Mouse (Mus musculus) cerebellum, adult 2 months (tissue): ENCODE data around the gene Stx4a. TPM values are rescaled to one million over a fixed set of nuclear protein-coding genes. Genes with fewer than 3 reads are reported as not detected.

Experiments
- DNase-seq, 2 experiments: peaks; one replicate each; pipeline ENCODE4 v3.0.0; 2021
- H3K27ac ChIP-seq: fragments of 200-500 bp; 2 replicates; pipeline ENCODE4 v1.5.1; 2012; ENCODE audit warnings: low read length, control low read depth, inconsistent platforms; ENCODE audit not compliant: insufficient read depth
- H3K27me3 ChIP-seq: fragments of 200-500 bp; 2 replicates; pipeline ENCODE4 v1.6.1; 2012; ENCODE audit warnings: inconsistent platforms, mild to moderate bottlenecking, low read length, moderate library complexity; ENCODE audit not compliant: control insufficient read depth, insufficient read depth
- H3K4me1 ChIP-seq: fragments of 200-500 bp; 2 replicates; pipeline ENCODE4 v1.6.1; 2011; ENCODE audit warnings: low read length; ENCODE audit not compliant: control insufficient read depth, insufficient read depth
- H3K4me3 ChIP-seq: fragments of 200-500 bp; replicated peaks from 2 replicates; pipeline ENCODE3; 2011; ENCODE audit warnings: mild to moderate bottlenecking, low read depth, low read length, control low read depth; ENCODE audit not compliant: insufficient read depth
- CTCF ChIP-seq: fragments of 200-500 bp; IDR thresholded peaks from 2 replicates; pipeline ENCODE4 v1.5.1; 2011; ENCODE audit warnings: low read depth, mild to moderate bottlenecking, control low read depth, low read length, moderate library complexity, borderline replicate concordance; ENCODE audit not compliant: insufficient read depth
- POLR2A ChIP-seq: fragments of 200-500 bp; IDR thresholded peaks from 2 replicates; pipeline ENCODE4 v1.6.1; 2011; ENCODE audit warnings: low read length, control low read depth, borderline replicate concordance; ENCODE audit not compliant: insufficient read depth
- WGBS: fragments of 180-500 bp; shearing (Covaris S2); methylation state at CpG from one replicate; pipeline ENCODE4 v1.1.7; 2018; 5-methylcytosine and 5-hydroxymethylcytosine counted together
- polyA plus RNA-seq: library from polyadenylated mRNA; depleted of rRNA; stranded (reverse); fragments of >200 nt; gene quantifications from 2 replicates; pipeline ENCODE4 v1.2.3, GENCODE M21; 2012

Stx4a gene
- polyA plus RNA-seq, 1 experiment: 153 TPM

DNA sequence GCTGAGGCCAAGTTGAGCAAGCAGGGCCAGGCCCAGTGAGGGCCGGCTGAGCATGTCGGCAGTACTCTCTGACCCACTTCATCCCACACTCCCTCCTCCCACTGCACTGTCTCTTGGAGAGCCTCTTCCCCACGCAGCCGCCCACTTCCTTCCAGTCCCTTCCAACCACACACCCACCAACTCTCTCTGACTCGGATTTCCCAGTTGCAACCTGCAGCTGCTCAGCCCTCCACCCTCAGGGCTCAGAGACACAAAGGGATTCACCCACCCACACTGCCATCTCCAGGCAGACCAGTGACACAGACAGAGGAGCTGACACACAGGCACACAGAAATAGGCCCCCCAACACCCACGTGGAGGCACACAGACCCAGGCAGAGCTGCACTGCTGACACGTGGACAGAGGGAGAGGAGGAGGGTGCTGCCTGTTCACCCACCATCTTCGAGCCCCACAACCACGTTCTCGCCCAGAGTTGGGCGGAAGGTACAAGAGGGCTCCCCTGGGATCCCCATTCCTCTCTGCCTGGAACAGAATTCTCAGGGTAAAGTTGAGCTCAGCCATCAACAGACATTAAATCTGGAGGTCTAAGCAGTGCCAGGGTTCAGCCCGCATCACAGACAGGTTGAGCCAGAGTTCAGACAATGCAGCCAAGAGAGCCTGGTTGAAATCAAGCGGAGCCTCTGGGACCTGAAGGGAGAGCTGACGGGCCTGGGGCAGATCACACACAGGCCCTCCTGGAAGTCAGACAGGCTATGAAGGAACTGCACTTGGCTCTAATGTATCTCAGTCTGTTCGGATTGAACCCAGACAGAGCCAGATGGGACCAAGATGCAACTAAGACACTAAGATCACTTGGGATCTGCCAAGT is 7.9 kb upstream of the Stx4a start:
- no peaks in the 10 kb centered on the region for H3K27me3 ChIP-seq
- H3K4me1 ChIP-seq: peaks cover 56% of the 10 kb centered on the region
- TF ChIP-seq POLR2A (no peak), CTCF (peak; percentile 64; the same call in 1 of the 2 replicates)
- peak; percentile 68 to 71 for DNase-seq
- H3K27ac ChIP-seq: peak overlapping the region; percentile 90
- H3K4me3 ChIP-seq: peak overlapping the region; percentile 1
- 9% methylated on average over 15 of the region's 15 CpGs for WGBS

DNA sequence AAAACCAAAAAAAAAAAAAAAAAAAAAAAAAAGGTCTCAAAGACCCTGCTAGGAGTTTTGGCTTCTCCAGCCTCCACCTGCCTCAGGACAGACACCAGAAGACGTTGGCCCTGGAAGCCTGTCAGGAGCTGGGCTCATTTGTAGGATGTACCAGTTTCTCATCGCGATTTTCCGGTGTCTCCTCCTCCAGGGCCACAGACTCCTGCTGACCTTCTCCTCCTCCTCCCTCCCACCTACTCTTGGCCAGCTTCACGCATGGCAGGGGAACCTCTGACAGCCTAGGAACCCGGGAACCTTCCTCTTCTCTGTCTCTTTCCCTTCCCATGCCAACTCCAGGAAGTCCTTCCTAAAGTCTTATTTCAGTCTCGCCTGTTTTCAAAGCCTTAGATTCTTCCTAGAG is 7.0 kb upstream of the Stx4a start:
- Histone ChIP-seq H3K27ac (peak overlapping the region; percentile 49), H3K4me1 (peaks cover 55% of the 10 kb centered on the region), H3K27me3 (no peaks in the 10 kb centered on the region), H3K4me3 (no peak overlapping the region)
- DNase-seq: peak; percentile 55 to 62
- 16% methylated on average over 7 of the region's 7 CpGs for WGBS
- TF ChIP-seq POLR2A (no peak), CTCF (no peak)

DNA sequence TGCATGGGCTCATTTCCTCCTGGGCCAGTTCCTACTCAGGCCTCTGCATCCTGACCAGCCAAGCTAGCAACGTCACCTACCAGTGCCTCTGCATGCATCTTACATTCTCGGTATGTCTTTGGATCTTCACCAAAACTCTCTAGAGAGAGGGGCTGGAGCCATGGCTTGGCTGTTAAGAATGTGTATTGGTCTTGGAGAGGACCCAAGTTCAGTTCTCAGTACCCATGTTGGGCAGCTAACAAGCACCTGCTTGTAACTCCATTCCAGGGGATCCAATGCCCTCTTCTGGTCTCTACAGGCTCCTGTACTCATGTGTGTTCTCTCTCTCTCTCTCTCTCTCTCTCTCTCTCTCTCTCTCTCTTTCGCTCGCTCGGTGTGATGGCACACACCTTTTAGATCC is 6.3 kb upstream of the Stx4a start:
- peak; percentile 29 to 35 for DNase-seq
- peaks cover 50% of the 10 kb centered on the region for H3K4me1 ChIP-seq
- 40% methylated on average over 5 of the region's 5 CpGs for WGBS
- H3K27me3 ChIP-seq: no peaks in the 10 kb centered on the region
- TF ChIP-seq POLR2A (no peak), CTCF (no peak)
- H3K4me3 ChIP-seq: no peak overlapping the region
- peak overlapping the region; percentile 49; the same call in 1 of the 2 replicates for H3K27ac ChIP-seq

DNA sequence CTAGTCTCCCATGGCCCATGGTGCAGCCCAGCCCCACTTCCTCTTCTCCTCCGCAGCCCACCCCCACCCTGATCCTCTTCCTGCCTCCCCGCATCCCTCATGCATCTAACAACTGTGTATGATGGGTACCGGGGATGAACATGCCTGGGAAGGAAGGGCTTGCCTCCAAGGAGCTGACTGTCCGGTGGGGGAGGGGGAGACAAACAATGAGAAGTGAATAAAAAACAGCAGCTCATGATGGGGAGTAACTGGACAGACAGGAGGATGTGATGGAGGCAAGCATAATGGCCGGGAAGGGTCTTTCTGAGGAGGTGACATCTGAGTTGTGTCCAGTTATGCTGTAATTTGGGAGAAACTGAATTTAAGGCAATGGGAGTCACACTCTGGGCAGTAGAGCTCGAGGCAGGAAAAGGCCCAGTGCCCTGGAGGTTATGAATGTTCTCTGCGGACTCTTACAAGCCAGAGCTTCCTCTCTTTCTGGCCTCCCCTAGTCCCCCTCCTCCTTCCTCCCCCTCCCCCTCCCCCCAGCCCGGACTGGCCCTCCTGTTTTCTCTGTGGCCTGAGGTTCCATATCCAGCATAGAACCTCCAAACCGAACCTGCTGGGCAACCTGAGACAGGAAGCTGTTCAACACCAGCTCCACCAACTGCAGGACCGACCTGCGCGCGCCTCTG is 3.1 kb upstream of the Stx4a start:
- no peak overlapping the region for H3K27ac ChIP-seq
- no peaks in the 10 kb centered on the region for H3K27me3 ChIP-seq
- peak overlapping the region; percentile 40 for H3K4me3 ChIP-seq
- TF ChIP-seq POLR2A (no peak), CTCF (no peak)
- DNase-seq: no peak
- WGBS: 37% methylated on average over 13 of the region's 13 CpGs
- H3K4me1 ChIP-seq: peaks cover 36% of the 10 kb centered on the region

DNA sequence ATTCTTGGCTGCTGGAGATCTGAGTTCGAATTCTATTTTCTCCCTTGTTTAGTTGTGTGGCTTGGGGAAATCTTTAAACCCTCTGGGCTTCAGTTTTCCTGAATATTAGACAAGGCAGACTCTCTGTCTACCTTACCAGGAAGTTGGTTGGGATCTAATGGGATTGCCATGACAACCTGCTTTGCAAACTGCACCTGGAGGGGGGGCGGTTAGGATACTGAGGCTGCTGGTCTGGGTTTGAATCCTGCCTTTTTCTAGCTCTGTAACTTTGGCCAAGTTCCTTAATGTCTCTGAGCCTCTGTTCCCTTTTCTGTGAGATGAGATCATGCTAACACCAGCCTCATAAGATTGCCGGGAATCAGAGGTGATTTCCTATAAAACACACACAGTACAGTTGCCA is 1.6 kb upstream of the Stx4a start:
- H3K27me3 ChIP-seq: no peaks in the 10 kb centered on the region
- H3K27ac ChIP-seq: peak overlapping the region; percentile 89; the same call in 1 of the 2 replicates
- peak overlapping the region; percentile 94 for H3K4me3 ChIP-seq
- H3K4me1 ChIP-seq: peaks cover 24% of the 10 kb centered on the region
- 46% methylated on average over 3 of the region's 3 CpGs for WGBS
- TF ChIP-seq CTCF (no peak), POLR2A (no peak)
- DNase-seq: no peak

DNA sequence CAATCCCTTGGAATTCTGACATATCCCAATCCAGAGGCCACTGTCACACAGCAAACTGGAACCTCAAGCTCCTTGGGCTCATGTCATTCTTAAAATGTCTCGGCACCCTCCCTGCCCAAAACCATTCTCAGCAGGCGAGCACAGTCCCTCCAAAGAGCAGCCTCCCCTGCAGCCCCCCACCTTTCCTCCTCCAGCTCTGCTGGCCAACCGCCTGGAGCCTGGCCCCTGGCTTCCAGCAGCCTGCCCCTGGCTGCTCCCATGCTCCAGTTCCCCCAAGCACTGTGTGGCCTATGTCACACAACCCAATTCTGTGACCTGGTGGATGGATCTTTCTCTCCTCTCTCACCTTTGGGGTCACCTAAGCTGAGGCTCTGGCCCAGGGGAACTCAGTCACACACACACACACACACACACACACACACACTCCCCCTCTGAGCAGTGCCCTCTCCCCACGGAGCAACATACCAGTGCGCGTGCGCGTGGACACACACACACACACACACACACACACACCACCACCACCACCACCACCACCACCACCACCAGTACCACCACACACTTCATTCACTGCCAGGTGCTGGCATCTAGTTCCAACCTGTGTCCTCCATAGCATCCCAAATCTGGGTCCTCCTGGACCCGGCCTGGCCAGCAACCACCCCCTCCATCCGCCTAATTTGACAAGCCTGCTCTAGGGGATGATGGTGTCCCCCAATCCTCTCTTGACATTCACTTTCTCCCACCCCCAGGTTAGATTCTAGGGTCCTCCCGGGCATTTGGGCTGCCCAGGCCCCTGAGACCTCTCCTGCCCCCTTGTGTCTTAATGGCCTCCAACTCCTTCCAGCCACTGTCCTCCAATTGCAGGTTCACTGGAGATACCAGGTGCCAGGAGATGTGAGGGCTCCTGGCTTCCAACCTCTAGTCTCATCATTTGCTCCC is 590 bp upstream of the Stx4a start:
- WGBS: 6% methylated on average over 11 of the region's 11 CpGs
- no peaks in the 10 kb centered on the region for H3K27me3 ChIP-seq
- peak overlapping the region; percentile 94 for H3K4me3 ChIP-seq
- H3K27ac ChIP-seq: peak overlapping the region; percentile 89
- TF ChIP-seq POLR2A: peak; percentile 31; the same call in 1 of the 2 replicates
- TF ChIP-seq CTCF: peak; percentile 32; the same call in 1 of the 2 replicates
- DNase-seq: peak; percentile 69 to 73
- peaks cover 19% of the 10 kb centered on the region for H3K4me1 ChIP-seq

DNA sequence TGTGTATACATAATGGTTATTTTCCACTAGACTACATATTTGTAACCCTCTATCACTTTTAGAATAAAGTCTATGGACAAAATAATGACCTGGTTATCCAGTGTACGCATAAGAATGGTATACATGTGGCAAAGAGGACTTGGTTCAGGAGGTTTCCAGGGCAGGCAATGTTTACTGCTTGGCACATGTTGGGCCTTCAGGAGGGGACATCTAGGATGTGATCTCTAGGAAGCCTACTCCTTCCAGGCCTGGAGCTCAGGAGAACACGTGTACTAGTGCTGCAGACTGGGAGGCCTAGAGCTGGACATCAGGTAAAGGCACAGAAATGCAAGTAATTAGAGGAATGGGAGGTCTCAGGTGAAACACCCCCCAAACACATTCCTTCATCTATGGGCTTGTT is 11.5 kb downstream of the Stx4a start:
- TF ChIP-seq CTCF (no peak), POLR2A (no peak)
- DNase-seq: no peak
- H3K27ac ChIP-seq: no peak overlapping the region; the same call in 1 of the 2 replicates
- H3K4me3 ChIP-seq: no peak overlapping the region
- WGBS: 69% methylated on average over 2 of the region's 2 CpGs
- no peaks in the 10 kb centered on the region for H3K27me3 ChIP-seq
- H3K4me1 ChIP-seq: peaks cover 16% of the 10 kb centered on the region; the same call in 1 of the 2 replicates
